Mouse (Mus musculus) liver, embryonic 15.5 days (tissue): ENCODE data around the gene Glycam1. TPM values are rescaled to one million over a fixed set of nuclear protein-coding genes. Genes with fewer than 3 reads are reported as not detected.
"Not testable (repeated sequence)": the region's sequence is repeated elsewhere in the genome, so short reads cannot be mapped to it uniquely, and the experiment has no call there.

Experiments
- ATAC-seq: fragments of 200-750 bp; cut with Nextera tagmentation; 2 replicates; pipeline ENCODE4 v1.8.0; 2017; ENCODE audit warnings: moderate number of reproducible peaks, mild to moderate bottlenecking, moderate library complexity; ENCODE audit not compliant: insufficient read depth
- H3K27ac ChIP-seq: fragments of 300-500 bp; sonication (generic); replicated peaks from 2 replicates; pipeline ENCODE4 v1.5.1; 2015; ENCODE audit warnings: mild to moderate bottlenecking, inconsistent platforms
- H3K27me3 ChIP-seq: fragments of 300-500 bp; sonication (generic); 2 replicates; pipeline ENCODE4 v1.6.1; 2015; ENCODE audit warnings: mild to moderate bottlenecking, inconsistent platforms
- H3K36me3 ChIP-seq: fragments of 300-500 bp; sonication (generic); replicated peaks from 2 replicates; pipeline ENCODE4 v1.6.1; 2015; ENCODE audit warnings: moderate library complexity, mild to moderate bottlenecking, inconsistent platforms
- H3K4me1 ChIP-seq: fragments of 300-500 bp; sonication (generic); replicated peaks from 2 replicates; pipeline ENCODE4 v1.6.1; 2015; ENCODE audit warnings: inconsistent platforms
- H3K4me2 ChIP-seq: fragments of 300-500 bp; sonication (generic); 2 replicates; pipeline ENCODE4 v1.6.1; 2015; ENCODE audit warnings: moderate library complexity, mild to moderate bottlenecking, inconsistent platforms
- H3K4me3 ChIP-seq: fragments of 300-500 bp; sonication (generic); replicated peaks from 2 replicates; pipeline ENCODE4 v1.5.1; 2015; ENCODE audit warnings: mild to moderate bottlenecking, inconsistent platforms
- H3K9ac ChIP-seq: fragments of 300-500 bp; sonication (generic); 2 replicates; pipeline ENCODE4 v1.6.1; 2015; ENCODE audit warnings: moderate library complexity, mild to moderate bottlenecking, inconsistent platforms
- H3K9me3 ChIP-seq: fragments of 300-500 bp; sonication (generic); replicated peaks from 2 replicates; pipeline ENCODE4 v1.6.1; 2016; ENCODE audit warnings: inconsistent platforms
- WGBS: fragments of 180-500 bp; shearing (Covaris S2); methylation state at CpG from one replicate; pipeline ENCODE4 v1.1.7; 2015; ENCODE audit warnings: mixed read lengths; ENCODE audit not compliant: insufficient replicate concordance; 5-methylcytosine and 5-hydroxymethylcytosine counted together
- polyA plus RNA-seq: library from polyadenylated mRNA; unstranded; fragments of >200 nt; fragmentation: Nextera tagmentation; extraction: Ambion mirVana; gene quantifications from 2 replicates; pipeline ENCODE4 v1.2.1, GENCODE M21; 2015

The Glycam1 gene
- polyA plus RNA-seq: not detected in 2 replicates

GRCm38 (mm10) chr15:103564981-103565380, at the start of gene Glycam1:
Gene Glycam1, minus strand, starts transcription at chr15:103565081.
- H3K4me2 ChIP-seq: no peak within 1 kb of the TSS
- H3K27me3 ChIP-seq: no peaks in the 10 kb centered on the region
- no peak within 1 kb of the TSS for H3K9ac ChIP-seq
- no peak for ATAC-seq
- no peaks in the 10 kb centered on the region for H3K36me3 ChIP-seq
- no peaks in the 10 kb centered on the region for H3K9me3 ChIP-seq
- H3K4me3 ChIP-seq: no peak within 1 kb of the TSS
- H3K27ac ChIP-seq: no peak within 1 kb of the TSS
- no peaks in the 10 kb centered on the region for H3K4me1 ChIP-seq

DNA sequence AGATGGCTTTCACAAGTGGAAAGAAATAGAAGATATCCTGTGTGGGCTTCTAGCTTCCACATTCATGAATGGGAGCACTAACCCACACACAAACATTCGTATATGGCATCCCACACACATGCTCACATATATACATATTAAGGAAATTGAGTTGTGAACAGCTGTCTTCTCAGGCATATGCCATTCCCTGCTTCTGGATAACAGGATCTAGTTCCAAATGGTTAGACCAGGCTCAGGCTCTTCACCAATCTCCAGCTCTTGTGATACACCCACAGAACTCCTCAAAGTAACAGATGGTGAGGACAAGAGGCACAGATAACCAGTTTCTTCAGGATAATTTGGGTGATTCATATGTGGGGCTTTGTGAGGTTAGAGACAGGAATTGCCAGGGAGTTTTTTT, 39.6 kb upstream of the Glycam1 start:
- no peaks in the 10 kb centered on the region for H3K27me3 ChIP-seq
- H3K36me3 ChIP-seq: no peaks in the 10 kb centered on the region
- H3K9me3 ChIP-seq: no peaks in the 10 kb centered on the region
- no peaks in the 10 kb centered on the region for H3K4me1 ChIP-seq
- no peak overlapping the region for H3K4me3 ChIP-seq
- no peak overlapping the region for H3K27ac ChIP-seq
- WGBS: 53% methylated on average over 1 of the region's 1 CpGs
- ATAC-seq: no peak
- H3K9ac ChIP-seq: no peak overlapping the region
- H3K4me2 ChIP-seq: no peak overlapping the region

DNA sequence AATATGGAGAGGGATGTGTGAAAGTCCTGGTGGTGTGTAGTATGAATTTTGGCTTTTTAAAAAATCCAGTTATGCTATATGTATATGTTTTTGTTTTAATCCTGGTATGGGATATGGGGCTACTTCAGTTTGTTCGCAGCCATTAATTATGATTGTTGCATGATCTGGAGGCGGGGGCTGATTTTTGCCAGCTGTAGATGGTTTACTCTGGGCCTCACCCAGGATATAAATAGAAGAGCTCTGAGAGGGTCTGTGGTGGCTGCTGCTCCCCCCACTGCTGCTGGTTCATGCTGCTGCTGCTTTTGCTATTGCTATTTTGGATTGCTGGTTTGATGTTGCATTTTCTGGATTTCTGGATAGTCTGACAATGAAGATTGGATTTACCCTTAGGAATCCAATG, 25.9 kb upstream of the Glycam1 start:
- Histone ChIP-seq H3K4me3 (no peak overlapping the region), H3K4me1 (no peaks in the 10 kb centered on the region), H3K4me2 (no peak overlapping the region), H3K9ac (no peak overlapping the region), H3K9me3 (no peaks in the 10 kb centered on the region), H3K36me3 (no peaks in the 10 kb centered on the region), H3K27ac (no peak overlapping the region), H3K27me3 (no peaks in the 10 kb centered on the region)
- WGBS: 63% methylated on average over 2 of the region's 2 CpGs
- ATAC-seq: no peak

DNA sequence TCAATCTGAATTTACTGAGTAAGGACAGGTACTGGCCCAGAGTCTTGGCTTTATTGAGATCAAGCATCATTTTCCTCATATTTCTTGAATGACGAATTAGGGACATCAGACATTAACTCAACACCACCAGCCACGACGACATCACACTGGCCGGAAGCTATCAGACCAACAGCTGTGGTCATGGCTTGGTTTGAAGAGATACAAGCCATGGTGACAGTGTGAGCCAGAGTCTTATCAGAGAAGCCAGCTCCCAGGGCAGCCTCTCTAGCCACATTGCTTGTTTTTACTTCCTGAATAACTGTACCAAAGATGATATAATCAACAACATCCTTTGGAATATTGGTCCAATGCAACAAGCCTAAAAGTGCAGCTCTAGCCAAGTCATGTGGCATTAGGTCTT, 22.9 kb upstream of the Glycam1 start:
- WGBS: 19% methylated on average over 4 of the region's 4 CpGs

DNA sequence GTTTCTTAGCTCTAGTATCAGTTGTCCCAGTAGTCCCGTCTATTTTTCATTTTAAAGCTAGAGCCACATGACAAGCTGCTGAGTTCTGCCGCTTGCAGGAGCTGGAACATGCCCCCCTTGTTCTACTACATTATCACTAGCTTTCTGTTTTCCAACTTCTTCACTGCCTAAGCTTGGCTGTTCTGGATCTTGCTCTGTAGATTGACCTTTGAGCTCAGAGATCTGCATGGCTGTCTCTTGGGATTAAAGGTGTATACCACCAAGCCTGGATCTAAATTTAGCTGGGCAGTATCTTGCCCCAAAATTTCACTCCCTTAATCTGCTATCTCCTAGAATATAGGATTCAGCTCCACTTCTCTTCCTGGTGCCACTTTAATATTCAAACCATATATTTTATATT, 21.0 kb upstream of the Glycam1 start:
- 56% methylated on average over 2 of the region's 2 CpGs for WGBS
- Histone ChIP-seq H3K9me3 (no peaks in the 10 kb centered on the region), H3K36me3 (no peaks in the 10 kb centered on the region), H3K9ac (no peak overlapping the region), H3K27me3 (no peaks in the 10 kb centered on the region), H3K27ac (no peak overlapping the region), H3K4me3 (no peak overlapping the region), H3K4me2 (no peak overlapping the region), H3K4me1 (no peaks in the 10 kb centered on the region)
- ATAC-seq: no peak

More for the DNA sequence above, 22.9 kb upstream of the Glycam1 start:
- H3K4me1 ChIP-seq, H3K27ac ChIP-seq, H3K4me2 ChIP-seq, H3K9me3 ChIP-seq, ATAC-seq, H3K36me3 ChIP-seq, H3K9ac ChIP-seq, H3K4me3 ChIP-seq, H3K27me3 ChIP-seq: not testable (repeated sequence)

- no peak overlapping the region for H3K9ac ChIP-seq
- H3K27ac ChIP-seq: no peak overlapping the region
- H3K4me1 ChIP-seq: no peaks in the 10 kb centered on the region
- no peaks in the 10 kb centered on the region for H3K27me3 ChIP-seq
- H3K4me3 ChIP-seq: no peak overlapping the region
- H3K4me2 ChIP-seq: no peak overlapping the region
- ATAC-seq: no peak
- H3K9me3 ChIP-seq: no peaks in the 10 kb centered on the region
- no peaks in the 10 kb centered on the region for H3K36me3 ChIP-seq
- 31% methylated on average over 3 of the region's 3 CpGs for WGBS
Measured at GRCm38 (mm10) chr15:103552096-103552690, 12.7 kb downstream of the Glycam1 start.

GRCm38 (mm10) chr15:103551053-103551452, 13.8 kb downstream of the Glycam1 start:
- Histone ChIP-seq H3K36me3 (no peaks in the 10 kb centered on the region), H3K9ac (no peak overlapping the region), H3K4me1 (no peaks in the 10 kb centered on the region), H3K4me3 (no peak overlapping the region), H3K27ac (no peak overlapping the region), H3K27me3 (no peaks in the 10 kb centered on the region), H3K9me3 (no peaks in the 10 kb centered on the region), H3K4me2 (no peak overlapping the region)
- no peak for ATAC-seq
- WGBS: 17% methylated on average over 1 of the region's 1 CpGs

- Histone ChIP-seq H3K27ac (no peak overlapping the region), H3K36me3 (no peaks in the 10 kb centered on the region), H3K9me3 (no peaks in the 10 kb centered on the region), H3K4me1 (no peaks in the 10 kb centered on the region), H3K4me3 (no peak overlapping the region), H3K9ac (no peak overlapping the region), H3K27me3 (no peaks in the 10 kb centered on the region), H3K4me2 (no peak overlapping the region)
- ATAC-seq: no peak
- 65% methylated on average over 1 of the region's 1 CpGs for WGBS
Measured at GRCm38 (mm10) chr15:103549475-103549874, 15.4 kb downstream of the Glycam1 start.

DNA sequence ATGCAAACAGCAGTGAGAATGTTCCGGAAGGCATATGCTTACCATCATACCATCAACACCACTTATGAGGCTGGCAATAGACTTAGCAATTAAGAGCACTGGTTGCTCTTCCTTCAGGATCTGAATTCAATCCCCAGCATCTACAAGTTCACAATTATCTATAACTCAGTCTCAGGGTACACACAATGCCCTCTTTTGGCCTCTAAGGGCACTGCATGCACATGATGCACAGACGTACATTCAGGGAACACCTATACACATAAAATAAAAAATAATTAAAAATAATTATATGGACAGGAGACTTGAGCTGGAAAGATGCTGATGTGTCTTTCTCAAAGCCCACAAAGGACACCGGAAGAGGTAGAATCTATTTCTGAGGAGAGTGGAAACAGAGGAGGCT, 16.9 kb downstream of the Glycam1 start:
- no peak overlapping the region for H3K4me3 ChIP-seq
- no peak overlapping the region for H3K27ac ChIP-seq
- H3K4me2 ChIP-seq: no peak overlapping the region
- H3K9ac ChIP-seq: no peak overlapping the region
- no peaks in the 10 kb centered on the region for H3K4me1 ChIP-seq
- H3K36me3 ChIP-seq: no peaks in the 10 kb centered on the region
- H3K27me3 ChIP-seq: no peaks in the 10 kb centered on the region; the same call in 1 of the 2 replicates
- WGBS: 58% methylated on average over 3 of the region's 3 CpGs
- H3K9me3 ChIP-seq: no peaks in the 10 kb centered on the region
- no peak for ATAC-seq

GRCm38 (mm10) chr15:103542526-103542925, 22.4 kb downstream of the Glycam1 start:
- no peaks in the 10 kb centered on the region for H3K36me3 ChIP-seq
- H3K27ac ChIP-seq: no peak overlapping the region
- no peak overlapping the region for H3K4me3 ChIP-seq
- ATAC-seq: no peak
- H3K9me3 ChIP-seq: no peaks in the 10 kb centered on the region
- no peak overlapping the region for H3K9ac ChIP-seq
- H3K4me2 ChIP-seq: no peak overlapping the region
- H3K4me1 ChIP-seq: no peaks in the 10 kb centered on the region
- peaks cover 30% of the 10 kb centered on the region for H3K27me3 ChIP-seq

- no peak overlapping the region for H3K9ac ChIP-seq
- no peaks in the 10 kb centered on the region for H3K4me1 ChIP-seq
- WGBS: 52% methylated on average over 1 of the region's 1 CpGs
- no peak overlapping the region for H3K4me2 ChIP-seq
- no peaks in the 10 kb centered on the region for H3K36me3 ChIP-seq
- H3K27me3 ChIP-seq: peaks cover 47% of the 10 kb centered on the region
- no peak overlapping the region for H3K4me3 ChIP-seq
- no peak overlapping the region for H3K27ac ChIP-seq
- H3K9me3 ChIP-seq: no peaks in the 10 kb centered on the region
- ATAC-seq: no peak
Measured at GRCm38 (mm10) chr15:103540646-103541045, 24.2 kb downstream of the Glycam1 start.

GRCm38 (mm10) chr15:103539259-103539658, 25.6 kb downstream of the Glycam1 start:
- WGBS: 56% methylated on average over 2 of the region's 2 CpGs
- no peak overlapping the region for H3K27ac ChIP-seq
- no peak for ATAC-seq
- H3K9ac ChIP-seq: no peak overlapping the region
- no peak overlapping the region for H3K4me3 ChIP-seq
- H3K9me3 ChIP-seq: no peaks in the 10 kb centered on the region
- no peak overlapping the region for H3K4me2 ChIP-seq
- H3K4me1 ChIP-seq: no peaks in the 10 kb centered on the region
- peaks cover 60% of the 10 kb centered on the region for H3K27me3 ChIP-seq
- H3K36me3 ChIP-seq: no peaks in the 10 kb centered on the region
